Mouse (Mus musculus): ENCODE measurements around the gene Slc4a1ap.
"Not testable (repeated sequence)": the region's sequence is repeated elsewhere in the genome, so short reads cannot be mapped to it uniquely, and the experiment has no call there.

Slc4a1ap gene

DNA sequence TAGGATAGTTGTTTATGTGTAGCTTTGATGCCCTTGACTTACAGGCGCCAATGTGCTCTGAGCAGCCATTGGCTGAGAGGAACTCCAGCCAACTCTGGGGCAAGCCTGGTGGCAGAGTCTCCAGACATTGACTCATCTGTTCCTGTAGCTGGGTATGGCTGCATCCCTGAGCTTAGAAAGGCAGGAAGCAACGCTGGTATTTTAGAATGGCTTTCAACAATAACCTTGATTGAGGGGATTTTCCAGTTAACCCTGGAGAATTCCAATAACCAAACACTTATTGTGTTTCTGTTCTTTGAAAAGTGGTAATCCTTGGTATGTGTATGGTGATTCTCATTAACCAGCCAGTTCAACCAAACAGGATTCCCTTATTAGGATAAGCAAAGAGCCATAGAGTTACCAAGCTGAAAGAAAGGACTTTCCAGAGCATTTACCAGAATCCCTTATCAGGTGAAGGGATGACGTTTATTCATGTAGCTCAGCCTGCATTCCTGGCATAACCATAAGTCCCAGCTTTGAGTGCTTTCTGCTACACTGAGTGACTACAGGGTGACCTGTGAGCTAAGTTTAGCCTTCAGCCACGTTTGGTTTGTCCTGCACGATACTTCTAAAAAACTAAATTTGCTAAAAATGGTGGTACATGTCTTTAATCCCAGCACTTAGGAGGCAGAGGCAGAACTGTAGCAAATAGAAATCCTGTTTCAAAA is 41.3 kb downstream of the Slc4a1ap start:
- DNase-seq: no peak

DNA sequence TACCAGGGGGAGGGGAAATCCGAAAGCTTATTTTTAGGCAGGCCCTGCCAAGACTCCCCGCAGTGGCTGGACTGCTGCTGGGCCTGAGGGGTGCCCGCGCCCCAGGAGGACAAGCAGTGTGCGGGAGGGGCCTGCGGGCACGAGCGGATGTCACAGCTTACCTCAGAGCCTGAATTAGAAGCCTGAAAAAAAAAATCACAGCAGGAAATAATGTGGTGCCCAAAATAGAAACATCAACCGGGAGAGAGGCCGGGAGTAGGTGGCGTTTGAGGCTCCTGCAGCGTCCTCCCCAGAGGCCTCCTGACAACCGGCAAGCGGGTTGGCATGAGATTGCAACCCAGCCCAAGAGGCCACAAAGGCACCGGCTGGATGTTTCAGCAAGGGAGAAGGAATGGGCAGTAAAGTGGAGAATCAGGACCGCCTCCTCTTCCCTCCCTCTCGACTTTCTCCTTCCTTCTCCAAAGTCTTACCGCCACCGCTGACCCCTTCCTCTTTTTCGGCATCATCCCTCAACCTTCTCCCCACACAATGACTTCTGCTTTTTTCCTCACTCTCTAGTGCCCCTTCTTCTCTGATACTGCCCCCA is 44.3 kb downstream of the Slc4a1ap start:
- DNase-seq: peak; percentile 56 to 73

GRCm38 (mm10) chr5:31573722-31574121 is 46.9 kb downstream of the Slc4a1ap start:
- no peak for DNase-seq

DNA sequence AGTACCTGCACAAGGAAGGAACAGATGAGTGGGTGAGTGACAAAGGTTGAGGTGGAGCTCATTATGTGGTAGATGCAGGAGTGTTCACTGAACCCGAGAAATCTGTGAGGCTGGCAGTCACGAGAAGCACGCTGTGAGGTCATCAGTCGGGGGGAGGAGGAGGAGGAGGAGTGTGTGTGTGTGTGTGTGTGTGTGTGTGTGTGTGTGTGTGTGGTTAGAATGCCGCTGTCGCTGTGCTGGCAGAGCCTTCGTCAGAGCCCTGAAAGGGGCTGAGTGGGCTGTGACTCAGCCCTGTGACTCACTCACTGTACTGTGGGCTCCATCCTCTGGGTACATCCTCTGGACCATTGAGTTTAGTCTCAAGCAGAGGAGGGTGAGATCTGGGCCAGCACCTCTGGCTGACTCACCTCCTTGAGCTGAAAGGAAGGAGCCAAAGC is 49.8 kb downstream of the Slc4a1ap start:
- peak; percentile 40 to 67 for DNase-seq

DNA sequence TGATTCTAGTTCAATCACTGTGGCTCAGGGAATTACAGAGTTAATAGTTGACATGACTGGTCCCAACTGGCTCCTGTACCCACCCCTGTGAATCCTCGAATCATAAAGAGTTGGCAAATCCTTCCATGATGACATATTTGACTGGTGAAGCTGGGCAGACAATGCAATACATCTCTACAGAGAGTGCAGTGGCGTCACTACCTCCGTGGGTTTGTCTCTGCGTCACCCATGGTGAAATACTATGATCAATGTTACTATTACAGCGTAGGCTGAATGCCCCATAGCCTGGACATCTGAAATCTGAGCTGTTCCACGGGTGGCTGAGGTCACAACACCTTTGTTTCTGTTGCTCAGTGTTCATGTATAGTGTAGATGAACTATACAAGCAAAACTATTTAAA is 54.5 kb downstream of the Slc4a1ap start:
- DNase-seq: no peak

DNA sequence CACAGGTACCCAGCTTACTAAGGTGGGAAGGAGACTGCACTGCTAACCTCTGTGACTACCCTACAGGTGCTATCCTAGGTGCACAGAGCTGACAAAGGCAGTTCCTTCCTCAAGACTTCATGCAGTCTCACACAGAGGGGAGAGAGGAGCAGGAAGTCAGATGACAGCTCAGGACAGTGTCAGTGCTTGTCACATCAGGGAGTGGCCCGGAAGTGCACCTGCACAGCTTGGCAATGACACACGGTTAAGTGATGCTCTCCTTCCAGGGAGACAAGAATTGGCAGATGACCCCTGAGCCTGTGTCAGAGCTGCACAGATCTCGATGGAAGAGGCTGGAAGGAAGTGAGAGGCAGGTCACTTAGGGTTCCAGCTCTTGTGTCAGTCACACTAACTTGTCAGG is 55.1 kb downstream of the Slc4a1ap start:
- no peak for DNase-seq

DNA sequence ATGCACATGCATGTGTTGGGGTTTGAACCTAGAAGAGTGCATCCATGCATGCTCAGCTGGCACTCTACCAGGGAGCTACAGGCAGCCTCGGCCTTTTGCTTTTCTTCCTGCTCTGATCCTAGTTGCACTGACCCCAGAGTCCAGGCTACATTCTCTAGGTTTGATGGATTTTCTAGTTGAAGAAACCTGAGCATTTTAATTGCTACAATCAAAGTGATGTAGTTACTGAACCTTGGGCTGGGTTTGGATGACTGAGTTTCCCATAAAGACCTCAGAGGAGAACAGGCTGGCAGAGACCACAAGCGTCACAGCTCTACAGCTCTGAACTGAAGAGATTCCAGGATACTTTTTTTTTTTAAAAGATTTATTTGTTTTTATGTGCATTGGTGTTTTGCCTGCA is 56.5 kb downstream of the Slc4a1ap start:
- DNase-seq: peak; percentile 76 to 86

- peak in 1 of 2 experiments; percentile 45 for DNase-seq
These were observed 58.7 kb downstream of the Slc4a1ap start for GRCm38 (mm10) chr5:31585526-31585925.

DNA sequence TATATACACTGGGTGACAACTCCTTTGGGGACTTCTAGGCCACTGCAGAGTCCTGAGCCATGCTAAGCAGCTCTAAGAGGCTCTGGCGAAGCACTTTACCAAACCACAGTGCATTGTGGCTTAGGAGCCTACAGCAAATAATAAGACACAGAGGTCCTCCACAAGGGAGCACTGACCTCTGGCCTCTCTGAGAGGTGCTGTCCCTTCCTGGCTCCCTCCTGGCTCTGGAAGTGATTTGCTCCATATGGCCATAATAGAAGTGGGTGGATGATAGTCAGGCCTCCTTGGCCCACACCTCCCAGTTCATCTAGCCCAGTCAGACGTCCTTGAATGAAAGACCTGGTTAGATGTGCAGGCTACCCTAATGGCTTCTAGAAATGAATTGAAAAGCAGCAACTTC is 61.2 kb downstream of the Slc4a1ap start:
- no peak for DNase-seq

GRCm38 (mm10) chr5:31588672-31589071 is 61.9 kb downstream of the Slc4a1ap start:
- not testable (repeated sequence) for DNase-seq

- peak in 1 of 2 experiments; percentile 66 for DNase-seq
These were observed 63.0 kb downstream of the Slc4a1ap start for GRCm38 (mm10) chr5:31589711-31590319.

DNA sequence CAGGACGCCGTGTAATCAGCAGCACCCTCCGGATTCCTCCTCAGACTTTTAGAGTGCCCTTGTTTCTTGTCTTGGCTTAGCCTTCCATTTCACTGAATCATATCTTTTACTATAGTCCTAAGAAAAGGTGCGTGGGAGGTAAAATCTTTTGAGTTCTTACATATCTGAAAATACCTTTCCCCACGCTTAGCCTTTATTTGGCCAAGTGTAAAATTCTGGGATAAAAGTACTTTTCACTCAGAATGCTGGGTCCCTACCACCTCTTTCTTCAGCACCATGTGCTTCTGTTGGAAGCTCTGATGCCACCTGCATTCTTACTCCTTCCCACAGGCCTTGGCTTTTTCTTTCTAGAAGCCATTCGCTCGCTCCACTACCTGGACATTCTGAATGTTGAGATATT is 64.3 kb downstream of the Slc4a1ap start:
- no peak for DNase-seq

DNA sequence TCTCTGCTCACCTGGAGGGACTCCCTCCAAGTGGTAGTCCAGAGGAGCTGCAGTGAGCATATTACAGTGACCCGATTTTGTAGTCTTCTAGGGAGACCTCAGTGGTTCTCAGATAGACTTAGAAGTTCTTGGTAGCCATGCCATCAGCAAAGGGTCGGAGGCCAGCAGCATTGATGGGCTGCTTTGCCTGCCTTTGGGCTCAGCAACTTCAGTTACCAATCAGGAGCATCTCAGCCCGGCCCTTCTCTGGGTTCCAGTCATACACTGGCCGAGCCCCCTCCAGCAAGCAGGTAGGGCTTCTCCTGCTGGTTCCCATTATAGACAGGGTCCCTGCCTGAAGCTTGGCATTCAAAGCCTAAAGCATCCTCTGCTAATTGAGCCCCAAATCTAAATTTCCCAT is 69.1 kb downstream of the Slc4a1ap start:
- DNase-seq: no peak

DNA sequence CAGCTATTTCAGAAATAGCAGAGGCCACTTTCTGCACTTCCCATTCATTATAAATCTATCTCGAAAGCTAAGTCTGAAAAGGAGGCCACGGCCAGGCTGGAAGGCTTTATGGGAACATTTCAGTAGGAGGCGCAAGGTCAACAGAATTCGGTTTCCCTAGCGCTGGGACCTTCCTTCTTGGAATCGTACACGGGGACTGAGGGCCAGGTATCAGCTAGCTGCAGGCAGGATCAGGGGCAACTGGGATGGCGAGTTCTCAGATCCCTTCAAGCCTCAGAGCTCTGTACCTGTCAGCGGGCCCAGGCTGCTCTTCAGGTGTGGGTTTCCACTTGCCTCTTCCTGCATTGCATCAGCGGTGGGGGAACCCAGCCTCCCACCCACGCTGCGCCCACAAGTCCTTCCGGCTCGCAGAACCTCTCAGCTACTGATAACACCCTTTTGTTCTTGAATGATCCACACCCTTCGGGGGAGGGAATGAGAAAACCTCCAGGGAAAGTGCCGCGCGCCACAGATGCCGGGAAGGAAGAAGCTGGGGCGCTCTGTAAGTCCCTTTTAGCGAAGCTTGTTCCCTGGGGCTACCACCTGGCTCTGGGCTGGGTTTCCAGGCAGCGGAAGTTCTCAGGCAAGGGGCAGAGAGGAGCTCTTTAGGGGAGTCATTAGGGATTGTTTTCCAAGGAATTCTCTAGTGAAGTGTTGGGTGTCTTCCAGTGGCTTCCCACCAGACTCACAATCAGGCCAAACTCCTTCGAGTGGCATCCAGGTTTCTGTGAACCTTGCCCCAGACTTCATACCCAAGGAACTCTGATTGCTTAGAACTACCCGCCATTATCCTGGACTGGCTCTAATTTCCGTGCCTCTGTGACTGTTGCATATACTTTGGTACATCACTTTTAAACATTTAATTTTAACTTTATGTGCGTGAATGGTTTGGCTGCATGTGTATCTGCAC is 70.0 kb downstream of the Slc4a1ap start, which contains the start of gene Mrpl33:
Gene Mrpl33 (plus strand): TSS at position 455 of the 949 bp plus-strand sequence.
- DNase-seq: peak; percentile 45 to 68

DNA sequence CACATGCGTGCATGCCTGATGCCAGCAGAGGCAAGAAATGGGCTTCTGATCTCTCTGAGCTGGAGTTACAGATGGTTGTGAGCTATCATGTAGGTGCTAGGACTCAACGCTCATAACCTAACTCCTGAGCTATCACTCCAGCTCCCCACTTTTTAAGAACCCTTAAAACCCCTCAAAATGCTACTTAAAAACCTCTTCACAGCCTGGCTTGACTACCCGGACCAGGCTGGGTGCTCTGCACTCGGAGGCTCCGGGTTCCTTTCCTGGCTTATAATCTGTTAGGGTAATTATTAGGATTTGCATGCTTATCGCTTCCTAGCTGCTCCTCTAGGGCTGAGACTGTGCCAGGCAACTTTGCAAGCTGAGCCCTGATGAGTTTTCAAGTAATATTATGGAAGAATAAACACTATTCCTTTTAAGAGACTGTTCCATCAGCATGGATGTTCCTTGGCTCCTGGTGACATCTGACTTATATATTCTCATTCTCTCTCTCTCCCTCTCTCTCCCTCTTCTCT is 70.7 kb downstream of the Slc4a1ap start:
- DNase-seq: no peak

DNA sequence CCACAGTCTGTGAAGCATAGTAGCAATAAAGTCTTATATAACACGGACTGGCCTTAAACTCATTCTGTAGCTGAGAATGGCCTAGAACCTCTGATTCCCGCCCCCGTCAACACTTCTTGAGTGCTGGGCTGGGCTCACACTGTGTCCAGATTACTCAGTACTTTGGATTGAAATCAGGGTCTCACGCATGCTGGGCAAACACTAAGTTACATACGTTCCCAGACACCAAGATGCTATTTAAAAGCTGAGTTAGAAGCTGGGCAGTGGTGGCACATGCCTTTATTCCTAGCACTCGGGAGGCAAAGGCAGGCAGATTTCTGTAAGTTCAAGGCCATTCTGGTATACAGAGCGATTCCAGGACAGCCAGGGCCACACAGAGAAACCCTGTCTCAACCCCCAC is 71.3 kb downstream of the Slc4a1ap start:
- DNase-seq: no peak

GRCm38 (mm10) chr5:31598579-31598978 is 71.8 kb downstream of the Slc4a1ap start:
- DNase-seq: peak; percentile 61 to 71

- DNase-seq: no peak
These were observed 72.4 kb downstream of the Slc4a1ap start for GRCm38 (mm10) chr5:31599161-31599560.

DNA sequence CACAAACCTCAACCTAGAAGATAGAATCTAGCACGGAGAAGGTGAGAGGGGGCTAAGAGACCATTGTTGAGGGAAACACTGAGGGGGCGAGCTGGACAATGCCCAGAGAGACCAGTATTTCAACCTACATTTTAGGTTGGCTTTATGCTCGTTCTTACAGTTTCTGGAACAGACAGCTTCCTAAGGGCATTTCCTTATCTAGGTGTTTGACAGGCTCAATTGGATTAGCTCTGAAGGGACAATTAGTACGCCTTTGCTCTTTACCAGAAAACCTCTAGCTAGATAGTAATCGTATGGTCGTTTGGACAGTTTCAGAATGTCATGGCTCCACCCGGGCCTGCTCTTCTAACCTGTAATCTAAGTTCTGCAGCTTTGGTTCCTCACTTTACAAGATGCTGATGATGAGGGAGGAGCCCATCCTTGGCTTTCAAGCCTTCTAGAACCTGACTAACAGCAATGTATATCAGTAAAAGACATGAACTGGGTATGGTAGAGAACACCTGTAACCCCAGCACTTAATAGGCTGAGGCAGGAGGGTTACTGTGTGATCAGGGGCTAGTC is 74.4 kb downstream of the Slc4a1ap start:
- no peak for DNase-seq

DNA sequence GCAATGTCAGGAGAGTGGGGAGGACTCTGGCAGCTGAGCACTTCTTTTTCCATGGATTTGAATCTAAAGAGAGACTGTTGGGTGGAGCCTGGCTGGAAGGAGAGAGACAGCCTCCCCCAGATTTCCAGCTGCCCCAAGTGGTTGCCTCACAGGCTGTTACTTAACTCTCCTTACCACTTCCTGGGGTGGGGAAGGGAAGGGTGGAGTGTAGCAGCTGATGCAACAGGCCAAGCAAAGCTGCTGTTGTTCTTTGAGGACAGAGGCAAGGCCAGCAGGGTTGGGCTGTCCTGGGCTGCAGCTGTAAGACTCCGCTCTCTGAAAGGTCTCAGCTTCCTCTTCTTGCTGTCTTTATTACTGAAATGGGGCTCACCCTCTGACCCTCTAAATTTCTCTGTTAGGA is 75.6 kb downstream of the Slc4a1ap start:
- DNase-seq: peak in 1 of 2 experiments; percentile 65

GRCm38 (mm10) chr5:31603766-31604165 is 77.0 kb downstream of the Slc4a1ap start:
- DNase-seq: no peak

GRCm38 (mm10) chr5:31606151-31606550 is 79.4 kb downstream of the Slc4a1ap start:
- no peak for DNase-seq
